In genomic region chr11:121563312-121563711, GRCm38 (mm10) we compare ENCODE assay signal across 21 mouse cellular contexts. TPM values are rescaled to one million over a fixed set of nuclear protein-coding genes. Genes with fewer than 3 reads are reported as not detected.
"Had no signal": no experiment of that assay in that cellular context is flagged by ENCODE, and none has a peak within 500 bp of the region (broad histone marks: within the 10 kb centered on the region; RNA-seq: fewer than 3 reads in every experiment).

No protein-coding gene starts in this region.

- H3K27ac ChIP-seq: kidney, postnatal 0 days; limb, embryonic 12.5 days; limb, embryonic 15.5 days; liver, embryonic 14.5 days; macrophage; midbrain, embryonic 13.5 days; neural tube, embryonic 13.5 days; stomach, embryonic 15.5 days had no signal

- H3K4me2 ChIP-seq: limb, embryonic 12.5 days; limb, embryonic 15.5 days; liver, embryonic 11.5 days; lung, embryonic 14.5 days; midbrain, embryonic 13.5 days; neural tube, embryonic 13.5 days; stomach, embryonic 15.5 days had no signal

- H3K4me1 ChIP-seq: limb, embryonic 12.5 days; limb, embryonic 15.5 days; midbrain, embryonic 13.5 days; neural tube, embryonic 13.5 days; stomach, embryonic 15.5 days had no signal

- H3K9ac ChIP-seq: limb, embryonic 12.5 days; limb, embryonic 15.5 days; liver, embryonic 14.5 days; liver, postnatal 0 days; lung, embryonic 14.5 days; midbrain, embryonic 13.5 days; neural tube, embryonic 13.5 days; stomach, embryonic 15.5 days had no signal

- H3K4me3 ChIP-seq: limb, embryonic 12.5 days; limb, embryonic 15.5 days; midbrain, embryonic 13.5 days; myocyte; neural tube, embryonic 13.5 days; stomach, embryonic 15.5 days had no signal

- ATAC-seq: liver, postnatal 0 days; lung, postnatal 0 days; midbrain, embryonic 13.5 days; midbrain, embryonic 16.5 days had no signal

- H3K27me3 ChIP-seq: limb, embryonic 12.5 days; limb, embryonic 15.5 days; midbrain, embryonic 13.5 days; neural tube, embryonic 13.5 days; stomach, embryonic 15.5 days had no signal

- H3K36me3 ChIP-seq: stomach, embryonic 15.5 days had no signal

- H3K9me3 ChIP-seq: limb, embryonic 12.5 days; limb, embryonic 15.5 days; midbrain, embryonic 13.5 days; neural tube, embryonic 13.5 days; stomach, embryonic 15.5 days had no signal

- DNase-seq: kidney, postnatal 25 days; left cerebral cortex, postnatal 4 days; liver, postnatal 0 days; lung, embryonic 14.5 days; retina, postnatal 1 day; right cerebral cortex, postnatal 25 days; spleen, adult 18-20 months; thymus, adult 18-20 months; thymus, postnatal 25 days had no signal

RNA-seq across cellular contexts. Expression of gene Zfp750, which starts 44.2 kb away (rescaled TPM):
- polyA plus RNA-seq: macrophage had no signal
